Comparison of ENCODE assay signal across 10 mouse cellular contexts in the genomic region with DNA sequence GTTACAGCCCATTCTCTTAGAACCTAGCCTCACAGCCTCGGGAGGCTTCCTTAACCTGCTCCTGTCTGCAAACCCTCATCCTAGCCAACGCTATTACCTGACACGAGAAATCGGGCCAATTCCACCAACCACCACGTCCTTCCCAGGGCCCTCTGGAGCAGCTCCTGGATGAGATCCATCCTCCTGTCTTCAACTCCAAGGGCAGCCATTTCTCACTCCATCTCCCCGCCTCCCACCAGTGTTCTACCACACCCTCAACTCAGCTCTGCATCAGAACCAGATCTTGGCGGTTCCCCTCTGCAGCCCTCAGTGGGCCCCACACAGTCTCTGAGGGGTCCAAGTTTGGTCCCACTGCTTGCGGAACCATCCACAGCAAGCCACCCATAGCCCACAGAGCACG. TPM values are rescaled to one million over a fixed set of nuclear protein-coding genes. Genes with fewer than 3 reads are reported as not detected.
DNase-seq lines count a peak whose midpoint lies in the region; ATAC-seq and TF ChIP-seq lines count a peak whose summit lies in the region.
"Had no signal": no experiment of that assay in that cellular context is flagged by ENCODE, and none has a peak within 500 bp of the region (broad histone marks: within the 10 kb centered on the region; RNA-seq: fewer than 3 reads in every experiment).

No protein-coding gene starts in this region.

- no peaks in the 10 kb centered on the region for H3K27me3 ChIP-seq in hindbrain, embryonic 10.5 days (ENCODE audit: insufficient read depth, poor library complexity, severe bottlenecking)
- H3K27me3 ChIP-seq in hindbrain, embryonic 16.5 days (replicated peaks; ENCODE audit: control insufficient read depth, insufficient read depth, low read length): no peaks in the 10 kb centered on the region
- no peaks in the 10 kb centered on the region for H3K27me3 ChIP-seq in heart, embryonic 16.5 days (ENCODE audit: control insufficient read depth, insufficient read depth, low read length)
- no peaks in the 10 kb centered on the region for H3K27me3 ChIP-seq in small intestine, adult 2 months (ENCODE audit: control insufficient read depth, insufficient read depth, low read length)
- no peaks in the 10 kb centered on the region for H3K27me3 ChIP-seq in kidney, embryonic 16.5 days (ENCODE audit: insufficient read depth, low read length)

- H3K9me3 ChIP-seq in hindbrain, embryonic 10.5 days: no peaks in the 10 kb centered on the region
- H3K9me3 ChIP-seq in hindbrain, embryonic 16.5 days (ENCODE audit: control insufficient read depth, low read length): no peaks in the 10 kb centered on the region
- no peaks in the 10 kb centered on the region for H3K9me3 ChIP-seq in heart, embryonic 16.5 days (replicated peaks; ENCODE audit: control insufficient read depth, low read length)
- no peaks in the 10 kb centered on the region for H3K9me3 ChIP-seq in kidney, embryonic 16.5 days (ENCODE audit: low read length)

- H3K9ac ChIP-seq in hindbrain, embryonic 16.5 days (ENCODE audit: low read depth, low read length): no peak overlapping the region
- H3K9ac ChIP-seq in heart, embryonic 16.5 days (ENCODE audit: low read length): peak overlapping the region; percentile 9; the same call in 1 of the 2 replicates
- H3K9ac ChIP-seq in kidney, embryonic 16.5 days (replicated peaks; ENCODE audit: low read length): no peak overlapping the region
- H3K9ac ChIP-seq: forebrain, postnatal 0 days had no signal

- H3K4me2 ChIP-seq in hindbrain, embryonic 16.5 days (ENCODE audit: low read length): no peak overlapping the region
- H3K4me2 ChIP-seq in heart, embryonic 16.5 days (ENCODE audit: low read depth, low read length): peak overlapping the region; percentile 19; the same call in 1 of the 2 replicates
- no peak overlapping the region for H3K4me2 ChIP-seq in kidney, embryonic 16.5 days (replicated peaks; ENCODE audit: low read depth, low read length)

- 0 out of 2 replicates have a peak overlapping the region, but pooled peaks have one; percentile 45 for H3K27ac ChIP-seq in hindbrain, embryonic 10.5 days
- no peak overlapping the region for H3K27ac ChIP-seq in hindbrain, embryonic 16.5 days (ENCODE audit: low read depth, low read length)
- peak overlapping the region; percentile 58 for H3K27ac ChIP-seq in heart, embryonic 16.5 days (ENCODE audit: low read length)
- 0 out of 2 replicates have a peak overlapping the region, but pooled peaks have one; percentile 13 for H3K27ac ChIP-seq in small intestine, adult 2 months (ENCODE audit: insufficient read depth, low read depth, low read length)
- no peak overlapping the region for H3K27ac ChIP-seq in kidney, embryonic 16.5 days (ENCODE audit: low read length)

- 93% methylated on average over 9 of the region's 9 CpGs for WGBS in hindbrain, embryonic 10.5 days
- WGBS in hindbrain, embryonic 16.5 days: 85% methylated on average over 9 of the region's 9 CpGs
- WGBS in heart, embryonic 16.5 days: 36% methylated on average over 9 of the region's 9 CpGs
- WGBS in small intestine, adult 2 months: 87% methylated on average over 9 of the region's 9 CpGs
- 75% methylated on average over 9 of the region's 9 CpGs for WGBS in kidney, embryonic 16.5 days

- peaks cover 12% of the 10 kb centered on the region for H3K4me1 ChIP-seq in hindbrain, embryonic 10.5 days (replicated peaks)
- H3K4me1 ChIP-seq in hindbrain, embryonic 16.5 days (ENCODE audit: control insufficient read depth, insufficient read depth, low read depth, low read length): peaks cover 8% of the 10 kb centered on the region
- H3K4me1 ChIP-seq in heart, embryonic 16.5 days (ENCODE audit: control insufficient read depth, insufficient read depth, low read length): peaks cover 47% of the 10 kb centered on the region
- peaks cover 21% of the 10 kb centered on the region for H3K4me1 ChIP-seq in small intestine, adult 2 months (ENCODE audit: control insufficient read depth, insufficient read depth, insufficient read length, low read length)
- peaks cover 18% of the 10 kb centered on the region for H3K4me1 ChIP-seq in kidney, embryonic 16.5 days (ENCODE audit: insufficient read depth, low read length)

- intact Hi-C loops in gastrocnemius, postnatal 14 days (cut with DNase I; ENCODE audit: low total_unique reads): no loop called here

- H3K36me3 ChIP-seq in hindbrain, embryonic 10.5 days: peaks cover 20% of the 10 kb centered on the region
- H3K36me3 ChIP-seq in hindbrain, embryonic 16.5 days (ENCODE audit: control insufficient read depth, insufficient read depth, low read length): no peaks in the 10 kb centered on the region
- no peaks in the 10 kb centered on the region for H3K36me3 ChIP-seq in heart, embryonic 16.5 days (ENCODE audit: control insufficient read depth, insufficient read depth)
- H3K36me3 ChIP-seq in small intestine, adult 2 months (ENCODE audit: control insufficient read depth, insufficient read depth, low read length): peaks cover 8% of the 10 kb centered on the region; the same call in 1 of the 2 replicates
- H3K36me3 ChIP-seq in kidney, embryonic 16.5 days (ENCODE audit: insufficient read depth, low read length): 0 out of 2 replicates have a peak, but pooled peaks cover 5% of the 10 kb centered on the region

- no peak for TF ChIP-seq POLR2A in small intestine, adult 2 months (IDR thresholded peaks at IDR 0.05; ENCODE audit: low read depth, low read length)

- TF ChIP-seq CTCF in small intestine, adult 2 months (IDR thresholded peaks at IDR 0.05; ENCODE audit: extremely low read depth, insufficient read length, insufficient replicate concordance, low read depth, low read length): no peak

- H3K4me3 ChIP-seq in hindbrain, embryonic 10.5 days: no peak overlapping the region
- H3K4me3 ChIP-seq in hindbrain, embryonic 16.5 days (ENCODE audit: low read length): no peak overlapping the region
- H3K4me3 ChIP-seq in heart, embryonic 16.5 days (ENCODE audit: low read length): no peak overlapping the region
- H3K4me3 ChIP-seq in small intestine, adult 2 months (ENCODE audit: low read depth, low read length): no peak overlapping the region
- no peak overlapping the region for H3K4me3 ChIP-seq in kidney, embryonic 16.5 days (ENCODE audit: low read length)

- no peak for DNase-seq in hindbrain, embryonic 10.5 days (ENCODE audit: low spot score)
- DNase-seq in thymus, postnatal 4 days: peak; percentile 47
- no peak for DNase-seq in thymus, postnatal 10 days (ENCODE audit: low spot score in 2 of 2)
- no peak for DNase-seq in gastrocnemius, postnatal 14 days
- DNase-seq: forebrain, postnatal 0 days; lung, postnatal 4 days had no signal

- ATAC-seq in hindbrain, embryonic 16.5 days: no peak
- ATAC-seq in heart, embryonic 16.5 days (replicated peaks; ENCODE audit: extremely low read depth, insufficient read depth, low FRiP score): peak; percentile 63
- no peak for ATAC-seq in kidney, embryonic 16.5 days (ENCODE audit: low FRiP score, low TSS enrichment)
- ATAC-seq: forebrain, postnatal 0 days had no signal

RNA-seq across cellular contexts. Expression of a gene that starts 20.8 kb away (rescaled TPM):
- polyA plus RNA-seq in hindbrain, embryonic 10.5 days (2016; fragmentation: Nextera tagmentation; extraction: Ambion mirVana): 35.8 and 37.0 TPM in 2 replicates
- polyA plus RNA-seq in hindbrain, embryonic 16.5 days (2015; fragmentation: Nextera tagmentation; extraction: Ambion mirVana): 47.7 and 48.3 TPM in 2 replicates
- polyA plus RNA-seq in heart, embryonic 16.5 days (2015; fragmentation: Nextera tagmentation; extraction: Ambion mirVana): 41.9 and 44.1 TPM in 2 replicates
- polyA plus RNA-seq in small intestine, adult 2 months (2012; rRNA removed): 5.8 and 14.2 TPM in 2 replicates
- polyA plus RNA-seq in kidney, embryonic 16.5 days (2015; fragmentation: Nextera tagmentation; extraction: Ambion mirVana): 56.3 and 58.0 TPM in 2 replicates
- 10 to 100 TPM; 11.2 to 13.2 TPM for total RNA-seq in gastrocnemius, postnatal 14 days (2021)

RNA-seq across cellular contexts. Expression of a gene that starts 21.1 kb away (rescaled TPM):
- 111 and 114 TPM in 2 replicates for polyA plus RNA-seq in hindbrain, embryonic 10.5 days (2016; fragmentation: Nextera tagmentation; extraction: Ambion mirVana)
- polyA plus RNA-seq in hindbrain, embryonic 16.5 days (2015; fragmentation: Nextera tagmentation; extraction: Ambion mirVana): 101 and 116 TPM in 2 replicates
- polyA plus RNA-seq in heart, embryonic 16.5 days (2015; fragmentation: Nextera tagmentation; extraction: Ambion mirVana): 89.3 and 90.1 TPM in 2 replicates
- polyA plus RNA-seq in small intestine, adult 2 months (2012; rRNA removed): 33.0 and 51.4 TPM in 2 replicates
- 93.6 and 95.2 TPM in 2 replicates for polyA plus RNA-seq in kidney, embryonic 16.5 days (2015; fragmentation: Nextera tagmentation; extraction: Ambion mirVana)
- total RNA-seq in gastrocnemius, postnatal 14 days (2021): 10 to 100 TPM; 35.6 to 47.3 TPM

RNA-seq across cellular contexts. Expression of a gene that starts 30.2 kb away (rescaled TPM):
- 37.5 and 37.6 TPM in 2 replicates for polyA plus RNA-seq in hindbrain, embryonic 10.5 days (2016; fragmentation: Nextera tagmentation; extraction: Ambion mirVana)
- polyA plus RNA-seq in hindbrain, embryonic 16.5 days (2015; fragmentation: Nextera tagmentation; extraction: Ambion mirVana): 75.3 and 97.1 TPM in 2 replicates
- polyA plus RNA-seq in heart, embryonic 16.5 days (2015; fragmentation: Nextera tagmentation; extraction: Ambion mirVana): 29.0 and 31.9 TPM in 2 replicates
- polyA plus RNA-seq in small intestine, adult 2 months (2012; rRNA removed): 21.5 and 35.0 TPM in 2 replicates
- polyA plus RNA-seq in kidney, embryonic 16.5 days (2015; fragmentation: Nextera tagmentation; extraction: Ambion mirVana): 30.6 and 31.9 TPM in 2 replicates
- total RNA-seq in gastrocnemius, postnatal 14 days (2021): 10 to 100 TPM; 15.4 to 70.6 TPM

Comparison
In these comparisons a context has a peak if more than half of its experiments do, and no peak if none do; other contexts are left out.
1. H3K27ac ChIP-seq: peak in hindbrain, embryonic 10.5 days (single experiment), heart, embryonic 16.5 days (single experiment) and small intestine, adult 2 months (single experiment); none in hindbrain, embryonic 16.5 days (single experiment) and kidney, embryonic 16.5 days (single experiment).